Mouse (Mus musculus): Measurements from ENCODE around the gene Nipsnap3b.

The Nipsnap3b gene

GRCm38 (mm10) chr4:53011732-53012361 lies at the start of gene Nipsnap3b:
Gene Nipsnap3b (plus strand): TSS chr4:53011880.
- peak; percentile 98 for DNase-seq (ENCODE audit: low read depth)

DNA sequence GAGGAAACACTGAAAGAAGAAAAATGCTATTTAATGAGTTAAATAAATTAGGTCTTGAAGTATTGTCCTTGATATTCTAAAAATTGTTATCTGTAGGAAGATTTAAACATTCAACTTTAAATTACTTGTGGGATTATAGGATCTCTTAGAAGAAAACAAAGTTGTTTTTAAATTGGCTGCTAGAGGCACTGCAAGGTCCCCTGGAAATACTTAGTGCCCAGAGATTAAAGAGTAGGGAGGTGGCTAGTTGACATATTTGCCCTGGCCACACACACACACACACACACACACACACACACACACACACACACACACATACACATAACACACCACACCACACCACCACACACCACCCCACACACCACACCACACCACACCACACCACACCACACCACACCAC lies 47.4 kb upstream of the Nipsnap3b start, which contains the start of gene Olfr270:
Gene Olfr270, plus strand, starts transcription at position 301 of the 400 bp plus-strand sequence.
- no peak for DNase-seq (ENCODE audit: low read depth)

- peak; percentile 26 for DNase-seq (ENCODE audit: low read depth)
These were observed 26.5 kb upstream of the Nipsnap3b start for GRCm38 (mm10) chr4:52985216-52985615.

DNA sequence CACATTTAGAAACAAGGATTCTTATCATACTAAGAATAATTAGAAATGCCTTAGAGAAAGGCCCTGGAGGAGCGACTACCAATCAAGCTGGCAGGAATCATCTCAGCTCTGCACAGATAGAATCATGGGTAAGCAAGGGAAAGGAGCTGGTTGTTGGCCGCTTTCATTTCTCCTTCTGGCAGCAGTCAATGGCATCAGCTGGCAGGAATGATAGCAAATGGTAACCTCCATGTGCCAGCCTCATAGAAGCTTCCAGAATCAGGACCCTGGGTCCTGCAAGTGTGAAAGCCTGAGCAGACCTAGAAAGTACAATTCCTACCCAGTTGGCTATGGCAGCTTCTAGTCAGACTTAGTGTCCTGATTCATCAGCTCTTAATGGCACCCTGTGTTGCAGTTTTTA lies 25.4 kb upstream of the Nipsnap3b start:
- DNase-seq (ENCODE audit: low read depth) = no peak

DNA sequence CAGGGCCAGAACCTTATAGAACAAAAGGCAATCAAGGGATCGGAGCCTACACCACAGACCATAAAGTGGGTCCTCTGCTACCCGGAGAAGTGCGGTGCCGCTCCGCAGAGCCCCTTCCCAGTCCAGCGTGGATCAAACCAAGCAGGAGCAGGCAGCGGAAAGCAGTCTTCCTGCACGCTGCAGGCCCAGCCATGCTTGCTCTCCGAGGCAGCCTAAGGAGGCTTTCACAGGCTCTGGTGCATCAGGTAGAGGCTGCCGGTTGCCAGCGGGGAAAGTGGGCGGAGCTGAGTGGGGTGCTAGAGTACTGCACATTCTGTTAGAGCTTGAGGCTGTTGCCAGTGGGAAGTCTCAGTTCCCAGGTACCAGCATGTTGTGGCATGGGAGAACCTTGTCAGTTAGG lies 22.4 kb upstream of the Nipsnap3b start, which contains the start of gene Nipsnap3a:
Gene Nipsnap3a, plus strand, starts transcription at position 25 of the 400 bp plus-strand sequence.
- no peak for DNase-seq (ENCODE audit: low read depth)

DNA sequence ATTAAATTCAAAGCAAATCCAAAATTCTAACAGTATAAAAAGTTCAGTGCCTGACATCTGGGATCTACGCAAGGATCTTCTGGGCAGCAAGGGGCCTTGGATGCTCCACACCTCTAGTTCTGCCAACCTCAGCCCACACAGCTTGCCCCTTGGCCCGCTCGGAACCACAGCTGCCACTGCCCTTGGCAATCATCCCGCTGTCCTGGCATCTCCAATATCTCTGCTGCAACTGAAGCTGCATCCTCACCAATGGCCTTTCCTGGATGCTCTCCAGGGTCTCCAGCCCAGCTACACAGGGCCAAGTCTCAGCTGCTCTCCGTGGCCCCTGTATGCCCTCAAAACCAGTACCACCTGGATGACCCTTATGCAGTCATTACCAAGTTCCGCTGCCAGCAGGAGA lies 12.2 kb upstream of the Nipsnap3b start:
- no peak for DNase-seq (ENCODE audit: low read depth)

DNA sequence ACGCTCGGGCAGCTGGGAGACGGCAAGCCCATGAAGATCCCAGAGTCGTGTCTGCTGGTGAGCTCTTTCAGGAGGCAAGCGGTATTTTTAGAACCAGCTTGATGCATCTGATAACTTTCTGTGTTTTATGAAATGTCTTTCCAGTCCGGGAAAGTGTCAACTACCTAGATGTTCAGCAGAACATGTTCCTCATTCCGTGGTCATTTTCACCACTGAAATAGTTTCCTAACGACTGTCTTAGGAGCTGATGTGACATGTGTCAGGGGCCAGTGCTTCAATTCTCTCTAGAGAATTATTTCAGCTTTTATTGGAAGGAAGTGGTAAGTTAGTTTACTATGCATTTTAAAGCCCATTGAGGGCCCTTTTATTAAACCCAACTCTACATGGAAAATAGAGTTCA lies 11.5 kb upstream of the Nipsnap3b start:
- no peak for DNase-seq (ENCODE audit: low read depth)

GRCm38 (mm10) chr4:53009183-53009582 lies 2.5 kb upstream of the Nipsnap3b start:
- peak; percentile 50 for DNase-seq (ENCODE audit: low read depth)

DNA sequence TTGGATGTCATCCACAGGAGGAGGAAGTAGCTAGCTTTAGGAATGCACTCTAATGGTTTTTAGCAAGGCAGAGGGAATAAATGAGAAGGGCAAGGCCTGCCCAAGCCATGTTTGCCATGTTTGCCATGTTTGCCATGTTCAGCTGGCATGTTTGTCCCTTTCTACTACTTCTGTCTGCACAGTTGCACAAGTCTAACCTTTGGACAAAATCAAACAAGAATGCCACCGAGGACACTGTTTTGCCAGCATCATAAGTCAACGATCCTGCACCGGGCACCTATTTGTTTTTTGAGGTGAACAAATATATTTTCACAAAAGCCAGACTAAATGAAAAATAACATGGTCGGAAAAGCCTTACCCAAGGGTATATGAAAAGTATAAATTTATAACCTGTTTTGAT lies 1.8 kb upstream of the Nipsnap3b start:
- no peak for DNase-seq (ENCODE audit: low read depth)

DNA sequence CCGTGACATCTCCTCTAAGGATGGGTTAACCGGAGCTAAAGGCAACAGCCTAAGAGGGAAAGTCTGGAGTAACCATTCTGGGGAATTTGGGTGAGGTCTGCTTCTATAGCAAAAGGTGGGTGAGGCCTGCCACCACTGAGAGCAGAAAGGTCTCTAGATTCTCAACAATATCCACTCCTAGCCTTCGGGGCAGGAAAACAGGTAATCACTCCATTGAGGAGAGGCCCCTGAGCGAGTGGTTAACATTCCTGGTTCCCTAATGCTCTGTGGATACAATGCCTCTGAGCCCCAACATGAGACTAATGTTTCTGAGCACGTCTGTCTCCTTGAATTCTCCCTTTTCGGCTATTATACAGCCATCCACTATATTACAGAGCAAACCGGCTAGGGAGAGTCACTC lies 2.7 kb downstream of the Nipsnap3b start:
- DNase-seq (ENCODE audit: low read depth) = no peak

DNA sequence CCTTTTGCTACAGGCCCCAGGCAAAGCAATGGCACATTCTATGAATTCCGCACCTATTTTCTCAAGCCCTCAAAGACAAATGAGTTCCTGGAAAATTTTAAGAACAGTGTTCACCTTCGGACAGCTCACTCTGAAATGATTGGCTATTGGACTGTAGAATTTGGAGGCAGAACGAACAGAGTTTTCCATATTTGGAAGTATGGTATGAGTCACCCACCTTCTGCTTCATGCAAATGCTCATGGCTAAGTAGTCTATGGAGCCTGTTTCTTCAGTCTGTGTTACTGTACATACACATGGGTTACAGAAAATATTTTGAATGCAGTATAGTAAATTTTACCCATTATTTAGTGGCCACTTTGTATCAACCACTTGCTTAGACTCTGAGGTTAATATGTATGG lies 3.3 kb downstream of the Nipsnap3b start:
- no peak for DNase-seq (ENCODE audit: low read depth)

DNA sequence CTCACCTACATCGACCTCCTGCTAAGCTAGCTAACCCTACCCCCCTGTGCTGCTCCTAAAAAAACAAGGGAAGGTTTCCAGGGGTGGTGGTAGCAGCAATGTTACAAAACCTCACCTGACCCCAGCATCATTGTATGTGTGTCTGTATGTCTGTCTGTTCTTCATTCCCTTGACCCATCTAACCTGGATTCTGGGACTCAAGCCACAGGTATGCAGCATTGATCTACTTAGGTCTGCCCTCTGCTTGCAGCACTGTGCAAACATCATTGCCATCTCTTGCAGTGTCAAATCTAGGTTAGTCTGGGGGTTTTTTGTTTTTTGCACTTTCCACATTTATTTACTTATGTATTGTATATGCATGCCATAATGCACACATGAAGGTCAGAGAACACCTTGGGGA lies 6.7 kb downstream of the Nipsnap3b start:
- DNase-seq (ENCODE audit: low read depth) = no peak

DNA sequence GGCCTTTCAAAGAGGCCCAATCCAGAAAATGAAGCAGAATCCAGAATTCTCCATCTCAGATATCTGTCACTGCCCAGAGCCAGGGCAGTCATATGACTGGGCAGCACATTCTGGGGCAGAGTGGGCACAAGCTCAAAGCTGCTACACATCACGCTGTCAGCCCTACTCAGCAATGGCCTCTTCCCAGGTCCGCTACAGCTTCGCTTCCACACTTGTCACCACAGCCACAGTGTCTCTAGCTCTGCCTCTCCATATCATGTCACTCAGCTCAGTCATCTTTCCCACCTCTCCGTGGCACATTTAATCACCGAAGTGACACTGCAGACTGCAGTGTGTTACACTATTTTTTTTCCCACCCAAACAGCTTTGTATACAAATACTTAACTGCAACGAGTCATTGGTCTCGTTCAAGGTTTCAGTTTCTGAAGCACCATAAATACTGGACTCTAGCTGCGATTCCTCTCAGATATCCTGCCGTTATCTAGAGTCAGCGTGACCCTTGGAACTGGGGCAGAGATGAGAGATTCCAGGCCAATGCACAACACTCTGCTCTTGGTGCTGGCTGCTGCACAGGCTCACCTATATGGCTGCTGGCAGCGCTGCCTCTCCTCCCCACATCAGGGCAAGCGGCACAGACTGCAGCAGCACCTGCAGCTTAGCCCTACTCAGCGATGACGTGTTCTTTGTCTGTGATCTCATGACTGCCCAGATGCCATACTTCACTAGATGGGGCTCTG lies 11.7 kb downstream of the Nipsnap3b start:
- DNase-seq (ENCODE audit: low read depth) = no peak

DNA sequence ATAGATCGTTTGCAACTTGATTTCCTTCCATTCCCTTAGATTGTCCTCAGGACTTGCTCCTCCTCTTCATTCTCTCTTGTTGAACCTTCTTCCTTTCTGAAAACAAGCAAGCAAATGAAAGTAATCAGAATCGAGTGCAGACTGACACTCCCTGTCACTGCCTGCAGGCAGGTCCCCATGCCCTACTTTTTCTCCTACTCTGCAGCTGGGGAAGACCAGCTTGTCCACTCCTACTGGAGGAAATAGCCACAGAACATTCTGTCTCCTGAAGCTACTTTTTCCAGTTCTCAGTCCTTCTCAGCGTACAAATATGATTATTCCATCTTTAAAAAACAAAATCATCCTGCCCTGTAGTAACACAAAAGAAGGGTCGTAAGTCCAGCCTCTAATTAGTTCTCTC lies 12.7 kb downstream of the Nipsnap3b start:
- DNase-seq (ENCODE audit: low read depth) = no peak

- no peak for DNase-seq (ENCODE audit: low read depth)
These were observed 16.1 kb downstream of the Nipsnap3b start for GRCm38 (mm10) chr4:53027811-53028210.

GRCm38 (mm10) chr4:53030326-53030948 lies 18.8 kb downstream of the Nipsnap3b start:
- peak; percentile 66 for DNase-seq (ENCODE audit: low read depth)

DNA sequence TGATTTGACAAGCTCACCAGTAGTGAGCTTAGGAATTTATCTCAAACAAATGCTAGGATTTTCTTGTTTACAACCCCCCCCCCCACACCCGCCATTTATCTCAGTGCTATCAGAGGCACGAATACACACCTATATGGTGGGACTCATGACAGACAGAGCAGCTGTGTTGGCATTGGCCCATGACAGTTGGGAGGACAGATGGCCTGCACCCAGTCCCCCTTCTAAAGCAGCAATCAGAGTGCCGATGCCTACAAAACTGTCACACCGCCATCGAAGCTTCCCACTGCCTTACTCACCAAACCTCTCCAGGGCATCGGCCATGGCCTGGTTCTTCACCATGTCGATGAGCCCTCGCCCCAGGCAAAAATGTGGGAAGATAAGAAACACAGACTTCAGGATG lies 32.1 kb downstream of the Nipsnap3b start:
- DNase-seq (ENCODE audit: low read depth) = no peak

DNA sequence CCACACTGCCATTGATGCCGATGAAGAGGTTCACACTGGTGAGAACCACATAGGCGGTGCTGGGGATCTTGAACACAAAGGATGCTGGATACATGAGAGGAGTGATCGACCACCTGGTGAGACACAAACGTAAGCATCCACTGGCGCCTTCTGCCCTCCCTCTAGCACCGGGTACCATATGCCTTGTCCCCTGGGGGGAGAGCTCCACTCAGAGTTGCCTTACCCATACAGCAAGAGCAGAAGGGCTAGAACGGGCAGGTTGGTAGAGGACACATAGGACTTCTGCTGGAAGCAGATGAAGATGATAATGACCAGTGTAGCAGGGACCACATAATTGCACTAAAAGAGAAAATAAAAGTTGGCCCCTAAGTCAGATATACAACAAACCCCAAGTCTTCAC lies 34.1 kb downstream of the Nipsnap3b start:
- DNase-seq (ENCODE audit: low read depth) = no peak

DNA sequence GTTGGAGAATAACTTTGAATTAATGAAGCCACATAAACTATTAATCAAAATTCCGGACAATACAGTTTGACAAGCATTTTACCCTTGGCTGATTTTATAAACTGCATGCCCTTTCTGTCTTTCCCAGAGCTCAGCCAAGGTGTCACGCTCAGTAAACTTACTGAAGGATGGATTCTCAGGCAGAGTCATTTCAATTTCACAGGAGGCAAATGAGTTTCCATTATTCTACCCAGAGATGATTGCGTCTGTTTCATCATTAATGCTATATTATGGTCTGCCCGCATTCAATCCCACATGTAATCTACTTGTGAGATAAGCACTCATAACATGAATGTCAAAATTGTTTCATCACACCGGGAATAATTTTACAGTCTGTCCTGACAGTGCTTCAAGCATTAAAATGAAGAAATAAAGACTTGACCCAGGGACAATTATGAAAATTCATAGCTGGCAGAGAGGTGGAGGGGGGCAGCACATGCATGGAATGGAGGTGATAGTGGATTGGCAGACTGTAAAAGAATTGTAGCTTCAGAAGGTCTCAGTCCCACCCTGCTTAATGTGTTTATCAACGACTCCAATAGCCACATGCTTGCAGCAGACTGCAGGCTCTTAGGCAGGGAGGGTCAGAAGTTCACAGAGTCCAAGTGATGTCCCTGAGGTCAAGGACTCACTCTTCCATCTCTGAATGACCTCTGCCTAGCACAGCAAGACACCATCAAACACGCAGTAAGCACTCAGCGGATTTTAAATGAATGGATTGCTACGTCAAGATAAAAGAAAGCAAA lies 34.8 kb downstream of the Nipsnap3b start:
- no peak for DNase-seq (ENCODE audit: low read depth)

GRCm38 (mm10) chr4:53062301-53063008 lies 50.8 kb downstream of the Nipsnap3b start:
- DNase-seq (ENCODE audit: low read depth) = no peak
